Mouse (Mus musculus) small intestine, adult 2 months (tissue): ENCODE data around the gene Gpr143.

Source experiments
- CTCF ChIP-seq: fragments of 200-500 bp; IDR thresholded peaks from 2 replicates; pipeline ENCODE4 v1.5.1; 2012; ENCODE audit warnings: low read depth, mild to moderate bottlenecking, control low read depth, inconsistent platforms, low read length, moderate library complexity, mixed read lengths; ENCODE audit not compliant: insufficient replicate concordance, insufficient read length; ENCODE audit errors: extremely low read depth
- POLR2A ChIP-seq: fragments of 200-500 bp; IDR thresholded peaks from 2 replicates; pipeline ENCODE4 v1.6.1; 2012; ENCODE audit warnings: low read depth, mild to moderate bottlenecking, control low read depth, inconsistent platforms, low read length, moderate library complexity

GRCm38 (mm10) chrX:152805317-152805716 is 23.6 kb downstream of the Gpr143 start:
- TF ChIP-seq CTCF: no peak
- TF ChIP-seq POLR2A: no peak
